Mouse (Mus musculus): Measurements from ENCODE around the gene Snx17. TPM values are rescaled to one million over a fixed set of nuclear protein-coding genes. Genes with fewer than 3 reads are reported as not detected.
A peak's percentile ranks its signal among the peaks of the same experiment; 100 is the strongest.
"Not testable (repeated sequence)": the region's sequence is repeated elsewhere in the genome, so short reads cannot be mapped to it uniquely, and the experiment has no call there.

Snx17 gene
- polyA plus RNA-seq, 1 experiment from 2014 or later: 120 TPM

- H3K9me3 ChIP-seq (ENCODE audit: control insufficient read depth, low read length): peaks cover 5% of the 10 kb centered on the region; the same call in 1 of the 2 replicates
- no peak for ATAC-seq
- no peak overlapping the region for H3K4me3 ChIP-seq (ENCODE audit: low read length)
- H3K27me3 ChIP-seq (replicated peaks; ENCODE audit: control insufficient read depth, insufficient read depth, low read length): no peaks in the 10 kb centered on the region
- peaks cover 18% of the 10 kb centered on the region for H3K4me1 ChIP-seq (ENCODE audit: control insufficient read depth, insufficient read depth, low read depth, low read length)
- H3K4me2 ChIP-seq (ENCODE audit: low read length): no peak overlapping the region
- H3K9ac ChIP-seq (ENCODE audit: low read depth, low read length): no peak overlapping the region
- no peak overlapping the region for H3K27ac ChIP-seq (ENCODE audit: low read depth, low read length)
- WGBS: 91% methylated on average over 27 of the region's 27 CpGs
- peaks cover 67% of the 10 kb centered on the region for H3K36me3 ChIP-seq (ENCODE audit: control insufficient read depth, insufficient read depth, low read length)
These were observed 7.3 kb downstream of the Snx17 start for GRCm38 (mm10) chr5:31200327-31200768.

- Histone ChIP-seq H3K4me1 (ENCODE audit: control insufficient read depth, insufficient read depth, low read depth, low read length) (peaks cover 18% of the 10 kb centered on the region), H3K27ac (ENCODE audit: low read depth, low read length) (peak overlapping the region; percentile 89), H3K9me3 (ENCODE audit: control insufficient read depth, low read length) (peaks cover 5% of the 10 kb centered on the region; the same call in 1 of the 2 replicates), H3K36me3 (ENCODE audit: control insufficient read depth, insufficient read depth, low read length) (peaks cover 66% of the 10 kb centered on the region), H3K27me3 (replicated peaks; ENCODE audit: control insufficient read depth, insufficient read depth, low read length) (no peaks in the 10 kb centered on the region), H3K4me2 (ENCODE audit: low read length) (peak overlapping the region; percentile 93), H3K4me3 (ENCODE audit: low read length) (peak overlapping the region; percentile 85), H3K9ac (ENCODE audit: low read depth, low read length) (peak overlapping the region; percentile 90)
- ATAC-seq: no peak
- WGBS: 24% methylated on average over 13 of the region's 13 CpGs
These were observed 8.2 kb downstream of the Snx17 start for GRCm38 (mm10) chr5:31201042-31201741.

GRCm38 (mm10) chr5:31201742-31202590 is 8.9 kb downstream of the Snx17 start, which contains the start of gene Zfp513:
Gene Zfp513, minus strand, starts transcription at chr5:31202303.
- H3K4me3 ChIP-seq (ENCODE audit: low read length): peak within 1 kb of the TSS; percentile 85
- ATAC-seq: peak; percentile 98
- peak within 1 kb of the TSS; percentile 93 for H3K4me2 ChIP-seq (ENCODE audit: low read length)
- under 1% methylated on average over 47 of the region's 53 CpGs for WGBS
- H3K27me3 ChIP-seq (replicated peaks; ENCODE audit: control insufficient read depth, insufficient read depth, low read length): no peaks in the 10 kb centered on the region
- peaks cover 5% of the 10 kb centered on the region; the same call in 1 of the 2 replicates for H3K9me3 ChIP-seq (ENCODE audit: control insufficient read depth, low read length)
- H3K4me1 ChIP-seq (ENCODE audit: control insufficient read depth, insufficient read depth, low read depth, low read length): peaks cover 18% of the 10 kb centered on the region
- H3K36me3 ChIP-seq (ENCODE audit: control insufficient read depth, insufficient read depth, low read length): peaks cover 63% of the 10 kb centered on the region
- H3K27ac ChIP-seq (ENCODE audit: low read depth, low read length): peak within 1 kb of the TSS; percentile 89
- peak within 1 kb of the TSS; percentile 90 for H3K9ac ChIP-seq (ENCODE audit: low read depth, low read length)

- H3K9ac ChIP-seq (ENCODE audit: low read depth, low read length): no peak overlapping the region
- H3K4me1 ChIP-seq (ENCODE audit: control insufficient read depth, insufficient read depth, low read depth, low read length): peaks cover 18% of the 10 kb centered on the region
- no peak overlapping the region for H3K27ac ChIP-seq (ENCODE audit: low read depth, low read length)
- 90% methylated on average over 7 of the region's 7 CpGs for WGBS
- H3K27me3 ChIP-seq (replicated peaks; ENCODE audit: control insufficient read depth, insufficient read depth, low read length): no peaks in the 10 kb centered on the region
- H3K36me3 ChIP-seq (ENCODE audit: control insufficient read depth, insufficient read depth, low read length): peaks cover 64% of the 10 kb centered on the region
- peak overlapping the region; percentile 83 for H3K4me2 ChIP-seq (ENCODE audit: low read length)
- H3K4me3 ChIP-seq (ENCODE audit: low read length): peak overlapping the region; percentile 85; the same call in 1 of the 2 replicates
- H3K9me3 ChIP-seq (ENCODE audit: control insufficient read depth, low read length): peaks cover 5% of the 10 kb centered on the region; the same call in 1 of the 2 replicates
- no peak for ATAC-seq
These were observed 9.9 kb downstream of the Snx17 start for GRCm38 (mm10) chr5:31202933-31203332.

- H3K36me3 ChIP-seq (ENCODE audit: control insufficient read depth, insufficient read depth, low read length): peaks cover 54% of the 10 kb centered on the region
- no peak overlapping the region for H3K9ac ChIP-seq (ENCODE audit: low read depth, low read length)
- 89% methylated on average over 2 of the region's 2 CpGs for WGBS
- H3K27me3 ChIP-seq (replicated peaks; ENCODE audit: control insufficient read depth, insufficient read depth, low read length): no peaks in the 10 kb centered on the region
- no peak overlapping the region for H3K4me2 ChIP-seq (ENCODE audit: low read length)
- no peak overlapping the region for H3K27ac ChIP-seq (ENCODE audit: low read depth, low read length)
- peaks cover 5% of the 10 kb centered on the region; the same call in 1 of the 2 replicates for H3K9me3 ChIP-seq (ENCODE audit: control insufficient read depth, low read length)
- no peak overlapping the region for H3K4me3 ChIP-seq (ENCODE audit: low read length)
- no peak for ATAC-seq
- H3K4me1 ChIP-seq (ENCODE audit: control insufficient read depth, insufficient read depth, low read depth, low read length): peaks cover 18% of the 10 kb centered on the region
These were observed 10.8 kb downstream of the Snx17 start for GRCm38 (mm10) chr5:31203866-31204265.

- H3K4me1 ChIP-seq (ENCODE audit: control insufficient read depth, insufficient read depth, low read depth, low read length): peaks cover 18% of the 10 kb centered on the region
- H3K4me2 ChIP-seq (ENCODE audit: low read length): no peak overlapping the region
- ATAC-seq: no peak
- H3K4me3 ChIP-seq (ENCODE audit: low read length): no peak overlapping the region
- H3K9ac ChIP-seq (ENCODE audit: low read depth, low read length): no peak overlapping the region
- no peak overlapping the region for H3K27ac ChIP-seq (ENCODE audit: low read depth, low read length)
- H3K27me3 ChIP-seq (replicated peaks; ENCODE audit: control insufficient read depth, insufficient read depth, low read length): no peaks in the 10 kb centered on the region
- peaks cover 49% of the 10 kb centered on the region for H3K36me3 ChIP-seq (ENCODE audit: control insufficient read depth, insufficient read depth, low read length)
- peaks cover 5% of the 10 kb centered on the region; the same call in 1 of the 2 replicates for H3K9me3 ChIP-seq (ENCODE audit: control insufficient read depth, low read length)
- 95% methylated on average over 6 of the region's 6 CpGs for WGBS
These were observed 11.4 kb downstream of the Snx17 start for GRCm38 (mm10) chr5:31204421-31204820.

- not testable (repeated sequence) for H3K36me3 ChIP-seq (ENCODE audit: control insufficient read depth, insufficient read depth, low read length); H3K4me1 ChIP-seq (ENCODE audit: control insufficient read depth, insufficient read depth, low read depth, low read length); H3K27me3 ChIP-seq (replicated peaks; ENCODE audit: control insufficient read depth, insufficient read depth, low read length); H3K4me2 ChIP-seq (ENCODE audit: low read length); ATAC-seq; H3K27ac ChIP-seq (ENCODE audit: low read depth, low read length); H3K9ac ChIP-seq (ENCODE audit: low read depth, low read length); H3K4me3 ChIP-seq (ENCODE audit: low read length); H3K9me3 ChIP-seq (ENCODE audit: control insufficient read depth, low read length)
- 94% methylated on average over 6 of the region's 6 CpGs for WGBS
These were observed 23.5 kb downstream of the Snx17 start for GRCm38 (mm10) chr5:31216554-31216953.

GRCm38 (mm10) chr5:31218294-31218693 is 25.3 kb downstream of the Snx17 start:
- ATAC-seq: no peak
- Histone ChIP-seq H3K9ac (ENCODE audit: low read depth, low read length) (no peak overlapping the region), H3K9me3 (ENCODE audit: control insufficient read depth, low read length) (no peaks in the 10 kb centered on the region), H3K4me2 (ENCODE audit: low read length) (peak overlapping the region; percentile 17; the same call in 1 of the 2 replicates), H3K36me3 (ENCODE audit: control insufficient read depth, insufficient read depth, low read length) (no peaks in the 10 kb centered on the region), H3K4me1 (ENCODE audit: control insufficient read depth, insufficient read depth, low read depth, low read length) (peaks cover 7% of the 10 kb centered on the region), H3K4me3 (ENCODE audit: low read length) (no peak overlapping the region), H3K27ac (ENCODE audit: low read depth, low read length) (no peak overlapping the region), H3K27me3 (replicated peaks; ENCODE audit: control insufficient read depth, insufficient read depth, low read length) (no peaks in the 10 kb centered on the region)
- WGBS: 59% methylated on average over 6 of the region's 7 CpGs

- H3K36me3 ChIP-seq (ENCODE audit: control insufficient read depth, insufficient read depth, low read length): no peaks in the 10 kb centered on the region
- 2% methylated on average over 2 of the region's 2 CpGs for WGBS
- H3K9me3 ChIP-seq (ENCODE audit: control insufficient read depth, low read length): no peaks in the 10 kb centered on the region
- peak overlapping the region; percentile 100 for H3K4me3 ChIP-seq (ENCODE audit: low read length)
- H3K9ac ChIP-seq (ENCODE audit: low read depth, low read length): peak overlapping the region; percentile 31; the same call in 1 of the 2 replicates
- peak overlapping the region; percentile 82 for H3K4me2 ChIP-seq (ENCODE audit: low read length)
- H3K4me1 ChIP-seq (ENCODE audit: control insufficient read depth, insufficient read depth, low read depth, low read length): peaks cover 7% of the 10 kb centered on the region
- H3K27me3 ChIP-seq (replicated peaks; ENCODE audit: control insufficient read depth, insufficient read depth, low read length): no peaks in the 10 kb centered on the region
- H3K27ac ChIP-seq (ENCODE audit: low read depth, low read length): no peak overlapping the region
- ATAC-seq: no peak
These were observed 26.0 kb downstream of the Snx17 start for GRCm38 (mm10) chr5:31219070-31219469.
